Mouse (Mus musculus) C2C12 (cell line): ENCODE measurements at regions not wholly inside any gene's neighbourhood (a gene's known extent, or its start where the extent isn't known, plus 50 kb on each side); places are given as distances from the start of the nearest gene placed in this dataset.

Experiments used
- H3K27me3 ChIP-seq: one replicate; pipeline ENCODE4 v1.6.1; 2011; ENCODE audit not compliant: control insufficient read depth, insufficient read depth, insufficient read length
- H3K36me3 ChIP-seq: one replicate; pipeline ENCODE4 v1.6.1; 2011; ENCODE audit not compliant: control insufficient read depth, insufficient read depth
- H3K4me3 ChIP-seq: one replicate; pipeline ENCODE4 v1.5.1; 2011; ENCODE audit warnings: mild to moderate bottlenecking, control low read depth; ENCODE audit not compliant: poor library complexity, insufficient read depth, severe bottlenecking
- H3K79me2 ChIP-seq: one replicate; pipeline ENCODE4 v1.6.1; 2011; ENCODE audit not compliant: control insufficient read depth, insufficient read depth
- H3K79me3 ChIP-seq: one replicate; pipeline ENCODE4 v1.6.1; 2011; ENCODE audit warnings: low read depth, control low read depth
- H3ac ChIP-seq: one replicate; pipeline ENCODE3; 2011; ENCODE audit warnings: low read depth; ENCODE audit not compliant: control insufficient read depth, insufficient read length
- CEBPB ChIP-seq: IDR thresholded peaks from one replicate; pipeline ENCODE4 v1.6.1; 2011; ENCODE audit warnings: low read depth, mild to moderate bottlenecking, control low read depth, moderate library complexity
- CTCF ChIP-seq: IDR thresholded peaks from one replicate; pipeline ENCODE4 v1.5.1; 2011; ENCODE audit not compliant: control insufficient read depth, insufficient read depth, insufficient read length
- FOSL1 ChIP-seq: IDR thresholded peaks from one replicate; pipeline ENCODE4 v1.8.0; 2011; ENCODE audit warnings: mild to moderate bottlenecking, low read length; ENCODE audit not compliant: poor library complexity, insufficient read depth, severe bottlenecking
- MAX ChIP-seq: IDR thresholded peaks from one replicate; pipeline ENCODE4 v1.6.1; 2011; ENCODE audit warnings: mild to moderate bottlenecking, control low read depth
- MYOD1 ChIP-seq: IDR thresholded peaks from one replicate; pipeline ENCODE4 v1.6.1; 2011; ENCODE audit warnings: low read depth; ENCODE audit not compliant: control insufficient read depth, insufficient read length
- MYOG ChIP-seq: IDR thresholded peaks from one replicate; pipeline ENCODE4 v1.6.1; 2011; ENCODE audit not compliant: control insufficient read depth, insufficient read length; ENCODE audit errors: extremely low read depth
- USF1 ChIP-seq: IDR thresholded peaks from one replicate; pipeline ENCODE4 v1.6.1; 2011; ENCODE audit warnings: low read depth, mild to moderate bottlenecking, control low read depth, moderate library complexity

- Histone ChIP-seq H3K79me3 (no peaks in the 10 kb centered on the region), H3K79me2 (no peaks in the 10 kb centered on the region), H3K27me3 (peaks cover 63% of the 10 kb centered on the region), H3K36me3 (no peaks in the 10 kb centered on the region), H3K4me3 (no peak overlapping the region), H3ac (no peak overlapping the region)
- TF ChIP-seq CEBPB (no peak), CTCF (no peak)
Observed at GRCm38 (mm10) chr2:166218783-166219182, 63.3 kb upstream of the Sulf2 start.

- Histone ChIP-seq H3K27me3 (peaks cover 69% of the 10 kb centered on the region), H3K4me3 (no peak overlapping the region), H3ac (no peak overlapping the region), H3K36me3 (no peaks in the 10 kb centered on the region), H3K79me3 (no peaks in the 10 kb centered on the region), H3K79me2 (no peaks in the 10 kb centered on the region)
- TF ChIP-seq CEBPB (no peak), MYOG (no peak), MAX (no peak), CTCF (no peak), FOSL1 (no peak), USF1 (no peak), MYOD1 (no peak)
Observed at GRCm38 (mm10) chr2:166216512-166216865, 61.0 kb upstream of the Sulf2 start.

GRCm38 (mm10) chr2:166215610-166216511, 60.4 kb upstream of the Sulf2 start:
- Histone ChIP-seq H3K79me2 (no peaks in the 10 kb centered on the region), H3ac (no peak overlapping the region), H3K79me3 (no peaks in the 10 kb centered on the region), H3K36me3 (no peaks in the 10 kb centered on the region), H3K27me3 (peaks cover 70% of the 10 kb centered on the region), H3K4me3 (no peak overlapping the region)
- TF ChIP-seq CEBPB (no peak), MYOG (no peak), CTCF (no peak), USF1 (no peak), FOSL1 (no peak), MAX (no peak), MYOD1 (no peak)

GRCm38 (mm10) chr2:166215191-166215590, 59.7 kb upstream of the Sulf2 start:
- TF ChIP-seq CEBPB (no peak), MYOD1 (no peak), FOSL1 (no peak), MAX (no peak), MYOG (no peak), CTCF (no peak), USF1 (no peak)
- no peaks in the 10 kb centered on the region for H3K79me2 ChIP-seq

GRCm38 (mm10) chr2:166207145-166207508, 51.7 kb upstream of the Sulf2 start:
- no peaks in the 10 kb centered on the region for H3K79me2 ChIP-seq
- no peaks in the 10 kb centered on the region for H3K79me3 ChIP-seq
- peaks cover 5% of the 10 kb centered on the region for H3K27me3 ChIP-seq
- H3K36me3 ChIP-seq = no peaks in the 10 kb centered on the region
- H3K4me3 ChIP-seq = no peak overlapping the region
- no peak overlapping the region for H3ac ChIP-seq
- TF ChIP-seq MAX = no peak
- TF ChIP-seq CEBPB = no peak
- TF ChIP-seq MYOG = no peak
- no peak for TF ChIP-seq CTCF
- no peak for TF ChIP-seq FOSL1
- TF ChIP-seq USF1 = no peak
- TF ChIP-seq MYOD1 = no peak

More at GRCm38 (mm10) chr2:166215191-166215590, 59.7 kb upstream of the Sulf2 start:
- H3K79me3 ChIP-seq = no peaks in the 10 kb centered on the region
- no peak overlapping the region for H3ac ChIP-seq
- H3K36me3 ChIP-seq = no peaks in the 10 kb centered on the region
- H3K27me3 ChIP-seq = peaks cover 70% of the 10 kb centered on the region
- no peak overlapping the region for H3K4me3 ChIP-seq

GRCm38 (mm10) chr2:166206396-166207144, 51.1 kb upstream of the Sulf2 start:
- Histone ChIP-seq H3K79me3 (no peaks in the 10 kb centered on the region), H3ac (no peak overlapping the region), H3K36me3 (no peaks in the 10 kb centered on the region), H3K4me3 (no peak overlapping the region), H3K27me3 (peaks cover 2% of the 10 kb centered on the region), H3K79me2 (no peaks in the 10 kb centered on the region)
- no peak for TF ChIP-seq CTCF
- no peak for TF ChIP-seq MYOG
- TF ChIP-seq USF1 = no peak
- no peak for TF ChIP-seq CEBPB
- no peak for TF ChIP-seq FOSL1
- TF ChIP-seq MAX = no peak
- TF ChIP-seq MYOD1 = no peak
